Mouse (Mus musculus) lung, postnatal 25 days (tissue): ENCODE results near the gene Olfr485.
"Not testable (repeated sequence)": the region's sequence is repeated elsewhere in the genome, so short reads cannot be mapped to it uniquely, and the experiment has no call there.

Experiments
- DNase-seq: peaks from one replicate; pipeline ENCODE4 v3.0.0; 2022; ENCODE audit warnings: low spot score

Gene Olfr485

DNA sequence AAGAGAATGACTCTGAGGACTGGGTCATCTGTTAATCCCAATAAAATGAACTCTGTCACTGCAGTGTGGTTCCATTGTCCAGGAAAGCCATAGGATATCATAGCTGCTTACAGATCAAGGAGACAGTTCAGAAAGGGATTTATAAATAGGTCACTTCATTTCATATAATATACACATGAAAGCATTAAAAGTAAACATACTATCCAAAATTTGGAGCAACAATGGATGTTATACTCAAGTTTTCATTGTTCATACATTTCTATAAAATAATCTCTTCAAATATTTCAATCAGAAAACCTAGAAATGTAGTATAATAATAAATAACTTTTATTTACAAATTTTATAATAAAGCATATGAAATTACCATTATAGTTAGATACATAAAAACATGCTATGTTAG, at the start of gene Olfr485:
Olfr485 (minus strand) TSS at position 101 of the 400 bp plus-strand sequence.
- DNase-seq = no peak

DNA sequence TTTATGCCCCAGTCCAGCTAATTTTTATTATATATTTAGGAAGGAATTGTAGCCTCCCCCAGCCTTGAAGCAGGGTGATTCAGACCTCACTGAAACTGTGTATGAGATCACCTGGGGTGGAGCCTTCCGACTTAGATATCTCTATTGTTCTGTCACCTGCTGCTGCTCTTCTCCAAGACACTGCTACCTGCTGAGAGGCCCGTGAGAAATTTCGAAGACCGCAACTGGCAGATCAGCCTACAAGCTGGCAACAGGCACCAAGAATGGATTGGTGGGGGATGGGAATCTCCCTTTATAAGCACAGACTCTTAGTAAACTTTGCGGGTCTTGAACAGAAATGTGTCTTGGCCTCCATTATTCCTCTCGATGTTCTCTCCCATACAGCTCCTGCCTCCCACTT, 37.3 kb upstream of the Olfr485 start:
- DNase-seq = no peak

DNA sequence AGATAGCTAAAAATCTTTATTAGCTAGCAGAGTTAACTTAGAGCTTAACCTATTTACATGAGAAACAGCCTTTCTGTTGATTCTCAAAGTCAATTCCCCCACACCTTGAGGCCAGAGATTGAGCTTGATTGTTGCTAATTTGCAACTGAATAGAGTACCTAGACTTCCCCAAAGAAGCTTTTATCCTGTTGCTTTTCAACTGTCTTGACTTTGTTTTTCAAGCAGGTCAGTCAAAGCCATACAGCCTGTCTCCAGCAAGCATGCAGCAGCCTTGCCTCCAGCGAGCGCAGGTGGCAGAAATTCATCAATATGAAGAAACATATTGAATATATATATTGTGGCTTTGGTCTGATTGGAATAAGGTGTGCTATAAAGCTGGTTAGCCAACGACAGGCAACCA, 36.7 kb upstream of the Olfr485 start:
- DNase-seq = not testable (repeated sequence)

DNA sequence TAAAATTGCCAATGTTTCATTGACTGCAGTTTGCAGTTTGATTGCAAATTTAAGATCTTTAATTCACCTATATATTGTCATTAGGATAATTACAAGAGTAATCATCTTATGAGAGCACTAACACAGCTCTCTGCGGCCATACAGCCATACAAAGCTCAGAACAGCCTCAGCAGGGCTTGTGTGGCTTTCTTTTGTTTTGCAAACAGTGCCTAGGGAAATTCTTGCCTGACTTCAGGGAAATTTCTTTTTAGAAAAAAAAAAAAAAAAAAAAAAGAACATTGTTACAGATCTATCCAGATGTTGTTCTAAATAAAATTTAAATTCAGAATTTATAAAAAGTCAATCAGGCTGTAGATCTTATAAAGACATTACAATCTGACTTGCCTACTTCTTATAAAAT, 33.0 kb upstream of the Olfr485 start:
- DNase-seq = not testable (repeated sequence)

DNA sequence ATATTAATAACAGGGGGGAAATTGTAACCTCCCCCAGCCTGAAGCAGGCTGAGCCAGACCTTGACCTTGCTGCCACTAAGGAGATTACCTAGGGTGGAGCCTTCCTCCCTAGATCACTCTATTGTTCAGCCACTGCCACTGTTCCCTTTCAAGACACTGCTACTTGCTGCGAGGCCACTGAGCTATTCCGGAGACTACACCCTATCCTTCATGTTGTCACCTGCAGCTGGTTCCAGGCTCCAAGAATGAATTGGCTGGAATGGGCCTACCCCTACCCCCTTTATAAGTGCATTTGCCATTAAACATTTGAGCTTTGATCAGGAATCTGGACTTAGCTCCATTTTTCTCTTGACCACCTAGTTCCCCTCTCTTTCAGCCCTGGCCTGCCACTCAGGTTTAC, 31.5 kb upstream of the Olfr485 start:
- DNase-seq = not testable (repeated sequence)

GRCm38 (mm10) chr7:108185237-108185636, 25.6 kb upstream of the Olfr485 start:
- DNase-seq = not testable (repeated sequence)

DNA sequence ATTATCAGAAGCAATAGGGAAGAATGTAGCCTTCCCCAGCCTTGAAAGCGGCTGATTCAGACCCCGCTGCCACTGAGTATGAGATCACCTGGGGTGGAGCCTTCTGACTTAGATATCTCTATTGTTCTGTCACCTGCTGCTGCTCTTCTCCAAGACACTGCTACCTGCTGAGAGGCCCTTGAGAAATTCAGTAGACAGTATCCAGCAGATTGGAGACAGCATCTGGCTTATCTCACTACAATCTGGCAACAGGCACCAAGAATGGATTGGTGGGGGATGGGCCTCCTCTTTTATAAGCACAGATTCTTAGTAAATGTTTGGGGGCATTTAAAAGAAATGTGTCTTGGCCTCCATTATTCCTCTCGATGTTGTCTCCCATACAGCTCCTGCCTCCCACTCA, 24.7 kb upstream of the Olfr485 start:
- not testable (repeated sequence) for DNase-seq

GRCm38 (mm10) chr7:108172642-108173041, 13.0 kb upstream of the Olfr485 start, which contains the start of gene Olfr486:
Olfr486 (minus strand) TSS chr7:108172742.
- not testable (repeated sequence) for DNase-seq

- no peak for DNase-seq
Observed at GRCm38 (mm10) chr7:108127349-108127748, 32.3 kb downstream of the Olfr485 start, which contains the start of gene Olfr484. Olfr484 (minus strand) TSS chr7:108127449.

DNA sequence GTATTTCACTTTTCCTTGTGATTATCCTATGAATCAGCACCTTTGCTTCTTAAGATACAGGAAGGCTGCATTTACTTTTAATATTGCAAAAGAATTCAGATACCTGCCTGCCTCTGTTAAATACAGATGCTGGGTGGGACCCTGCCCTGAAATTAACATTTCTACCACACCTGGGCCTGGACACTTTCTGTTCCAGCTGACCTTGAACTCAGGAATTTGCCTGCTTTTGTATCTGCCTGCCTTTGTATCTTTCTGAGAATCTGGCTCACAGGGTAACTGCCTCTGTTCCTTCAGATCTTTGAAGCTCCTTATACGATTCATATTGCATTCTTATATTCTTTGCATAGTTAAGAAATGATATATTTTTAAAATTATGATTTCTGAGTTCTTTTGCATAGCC, 38.3 kb downstream of the Olfr485 start:
- DNase-seq = no peak

DNA sequence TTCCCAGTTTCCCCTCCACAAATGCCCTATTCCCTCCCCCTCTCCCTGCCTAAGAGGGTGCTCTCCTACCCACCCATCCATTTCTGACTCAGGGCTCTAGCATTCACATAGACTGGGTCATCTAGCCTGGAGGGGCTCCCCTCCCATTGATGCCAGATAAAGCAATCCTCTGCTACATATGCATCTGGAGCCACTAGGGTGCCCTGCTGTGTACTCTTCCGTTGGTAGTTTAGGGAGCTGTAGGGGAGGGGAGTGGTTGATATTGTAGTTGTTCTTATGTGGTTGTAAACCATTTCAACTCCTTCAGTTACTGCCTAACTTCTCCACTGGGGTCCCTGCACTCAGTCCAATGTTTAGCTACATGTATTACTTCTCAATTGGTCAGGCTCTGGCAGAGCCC, 39.0 kb downstream of the Olfr485 start:
- DNase-seq = no peak
